Mouse (Mus musculus): ENCODE measurements at regions not wholly inside any gene's neighbourhood (a gene's known extent, or its start where the extent isn't known, plus 50 kb on each side); places are given as distances from the start of the nearest gene placed in this dataset.

DNA sequence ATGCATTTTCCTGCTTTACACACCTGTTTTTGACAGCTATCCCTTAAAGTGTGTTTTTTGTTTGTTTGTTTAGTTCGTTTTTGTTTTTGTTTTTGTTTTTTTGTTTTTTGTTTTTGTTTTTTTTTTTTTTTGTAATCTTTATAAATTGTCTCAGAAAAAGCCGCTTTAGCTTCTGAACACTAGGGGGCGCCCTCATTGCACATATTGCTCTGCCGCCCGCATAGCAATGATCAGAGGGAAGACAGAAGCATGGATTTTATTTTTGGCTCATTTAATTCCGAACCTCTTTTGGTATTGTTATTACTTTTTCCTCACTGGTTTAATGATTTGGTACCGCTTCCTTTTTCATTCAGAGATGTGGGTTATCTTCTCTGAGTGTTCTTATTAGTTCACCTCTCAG lies 569.9 kb upstream of the Gm10800 start:
- intact Hi-C loops (cut with DNase I): no loop called here
- WGBS: 8% methylated on average over 7 of the region's 7 CpGs
- Histone ChIP-seq H3K36me3 (ENCODE audit: control insufficient read depth, insufficient read depth, low read length) (no peaks in the 10 kb centered on the region), H3K79me2 (replicated peaks; ENCODE audit: control insufficient read depth, insufficient read depth, low read length) (no peaks in the 10 kb centered on the region), H3K27ac (no peak overlapping the region), H3K4me1 (ENCODE audit: control insufficient read depth, insufficient read depth, low read length) (no peaks in the 10 kb centered on the region), H3K27me3 (ENCODE audit: control insufficient read depth, insufficient read depth, low read length) (no peaks in the 10 kb centered on the region), H3K4me3 (no peak overlapping the region), H3K9ac (ENCODE audit: low read depth, low read length) (no peak overlapping the region)
- no peak for DNase-seq
- TF ChIP-seq EP300 (IDR thresholded peaks at IDR 0.05; ENCODE audit: insufficient read depth, low read depth, low read length) (no peak), POLR2A (IDR thresholded peaks at IDR 0.05; ENCODE audit: insufficient read depth, low read depth, low read length) (no peak), CTCF (IDR thresholded peaks at IDR 0.05) (peak; percentile 68)

Measured in heart, adult 2 months (tissue).